Mouse (Mus musculus) liver, postnatal 0 days (tissue): Measurements from ENCODE around the gene Mettl17. TPM values are rescaled to one million over a fixed set of nuclear protein-coding genes. Genes with fewer than 3 reads are reported as not detected.
A peak's percentile ranks its signal among the peaks of the same experiment; 100 is the strongest.

Experiments
- ATAC-seq: fragments of 200-750 bp; cut with Nextera tagmentation; 2 replicates; pipeline ENCODE4 v1.8.0; 2017; ENCODE audit warnings: mild to moderate bottlenecking, moderate library complexity
- DNase-seq: peaks from one replicate; pipeline ENCODE4 v3.0.0-alpha.2; 2016
- H3K27ac ChIP-seq: fragments of 300-500 bp; sonication (generic); 2 replicates; pipeline ENCODE4 v1.5.1; 2014; ENCODE audit warnings: antibody characterized with exemption, moderate library complexity, mild to moderate bottlenecking, low read depth
- H3K27me3 ChIP-seq: fragments of 300-500 bp; sonication (generic); 2 replicates; pipeline ENCODE4 v1.6.1; 2014; ENCODE audit warnings: low read length, control low read depth, mixed read lengths; ENCODE audit not compliant: insufficient read depth
- H3K36me3 ChIP-seq: fragments of 300-500 bp; sonication (generic); replicated peaks from 2 replicates; pipeline ENCODE4 v1.6.1; 2014; ENCODE audit warnings: mild to moderate bottlenecking, control low read depth, low read length, moderate library complexity, mixed read lengths; ENCODE audit not compliant: insufficient read depth
- H3K4me1 ChIP-seq: fragments of 300-500 bp; sonication (generic); 2 replicates; pipeline ENCODE4 v1.6.1; 2014; ENCODE audit warnings: antibody characterized with exemption, mild to moderate bottlenecking, control low read depth; ENCODE audit not compliant: insufficient read depth
- H3K4me2 ChIP-seq: fragments of 300-500 bp; sonication (generic); 2 replicates; pipeline ENCODE4 v1.6.1; 2014; ENCODE audit warnings: low read depth, mild to moderate bottlenecking, low read length, moderate library complexity, mixed read lengths
- H3K4me3 ChIP-seq: fragments of 300-500 bp; sonication (generic); 2 replicates; pipeline ENCODE4 v1.5.1; 2014; ENCODE audit warnings: low read depth, low read length
- H3K9ac ChIP-seq: fragments of 300-500 bp; sonication (generic); replicated peaks from 2 replicates; pipeline ENCODE4 v1.6.1; 2014; ENCODE audit warnings: mild to moderate bottlenecking, moderate library complexity
- H3K9me3 ChIP-seq: fragments of 300-500 bp; sonication (generic); 2 replicates; pipeline ENCODE4 v1.6.1; 2016; ENCODE audit warnings: mild to moderate bottlenecking, control low read depth, low read length, mixed read lengths
- CTCF ChIP-seq: sonication (generic); IDR thresholded peaks from 2 replicates; pipeline ENCODE4 v1.5.1; 2016; ENCODE audit warnings: antibody characterized with exemption, low read depth
- EP300 ChIP-seq: IDR thresholded peaks from 2 replicates; pipeline ENCODE4 v1.6.1; 2016; ENCODE audit warnings: antibody characterized with exemption, low read depth, mild to moderate bottlenecking
- WGBS: fragments of 180-500 bp; shearing (Covaris S2); extraction: QIAGEN DNeasy Blood & Tissue Kit; methylation state at CpG from one replicate; pipeline ENCODE4 v1.1.7; 2014; ENCODE audit not compliant: insufficient replicate concordance; 5-methylcytosine and 5-hydroxymethylcytosine counted together
- polyA plus RNA-seq: library from polyadenylated mRNA; unstranded; fragments of >200 nt; fragmentation: Nextera tagmentation; extraction: Ambion mirVana; gene quantifications from 2 replicates; pipeline ENCODE4 v1.2.1, GENCODE M21; 2015

The Mettl17 gene
- polyA plus RNA-seq, 1 experiment from 2014 or later = 10.8 TPM

- H3K27ac ChIP-seq = no peak overlapping the region
- no peak overlapping the region for H3K4me2 ChIP-seq
- WGBS = 45% methylated on average over 3 of the region's 3 CpGs
- H3K4me1 ChIP-seq = 0 out of 2 replicates have a peak, but pooled peaks cover 3% of the 10 kb centered on the region
- H3K36me3 ChIP-seq = peaks cover 22% of the 10 kb centered on the region
- no peaks in the 10 kb centered on the region for H3K9me3 ChIP-seq
- no peak for TF ChIP-seq CTCF
- TF ChIP-seq EP300 = no peak
- no peaks in the 10 kb centered on the region for H3K27me3 ChIP-seq
- DNase-seq (no peak), ATAC-seq (peak; percentile 43; the same call in 1 of the 2 replicates)
- H3K9ac ChIP-seq = no peak overlapping the region
- H3K4me3 ChIP-seq = no peak overlapping the region
These were observed 9.2 kb downstream of the Mettl17 start for GRCm38 (mm10) chr14:51893809-51894208.

GRCm38 (mm10) chr14:51895071-51895470, 10.4 kb downstream of the Mettl17 start:
- Histone ChIP-seq H3K27ac (no peak overlapping the region), H3K4me3 (no peak overlapping the region), H3K9ac (no peak overlapping the region), H3K4me2 (no peak overlapping the region), H3K9me3 (no peaks in the 10 kb centered on the region), H3K36me3 (peaks cover 15% of the 10 kb centered on the region), H3K4me1 (0 out of 2 replicates have a peak, but pooled peaks cover 3% of the 10 kb centered on the region), H3K27me3 (no peaks in the 10 kb centered on the region)
- ATAC-seq (no peak), DNase-seq (no peak)
- TF ChIP-seq CTCF (no peak), EP300 (no peak)
- 72% methylated on average over 14 of the region's 14 CpGs for WGBS

GRCm38 (mm10) chr14:51896019-51896418, 11.4 kb downstream of the Mettl17 start:
- Histone ChIP-seq H3K36me3 (peaks cover 9% of the 10 kb centered on the region), H3K27me3 (no peaks in the 10 kb centered on the region), H3K9me3 (no peaks in the 10 kb centered on the region), H3K4me2 (no peak overlapping the region), H3K4me3 (no peak overlapping the region), H3K9ac (no peak overlapping the region), H3K4me1 (0 out of 2 replicates have a peak, but pooled peaks cover 3% of the 10 kb centered on the region), H3K27ac (no peak overlapping the region)
- TF ChIP-seq EP300 (no peak), CTCF (no peak)
- WGBS = 53% methylated on average over 6 of the region's 6 CpGs
- DNase-seq (no peak), ATAC-seq (no peak)

GRCm38 (mm10) chr14:51896539-51897170, 12.0 kb downstream of the Mettl17 start:
- TF ChIP-seq CTCF = no peak
- TF ChIP-seq EP300 = no peak
- Histone ChIP-seq H3K4me1 (0 out of 2 replicates have a peak, but pooled peaks cover 3% of the 10 kb centered on the region), H3K9ac (no peak overlapping the region), H3K4me2 (no peak overlapping the region), H3K27me3 (no peaks in the 10 kb centered on the region), H3K9me3 (no peaks in the 10 kb centered on the region), H3K27ac (no peak overlapping the region), H3K36me3 (peaks cover 3% of the 10 kb centered on the region; the same call in 1 of the 2 replicates), H3K4me3 (no peak overlapping the region)
- no peak for ATAC-seq
- DNase-seq = no peak
- 65% methylated on average over 8 of the region's 8 CpGs for WGBS

- no peak for DNase-seq
- Histone ChIP-seq H3K9ac (no peak overlapping the region), H3K36me3 (no peaks in the 10 kb centered on the region), H3K4me1 (no peaks in the 10 kb centered on the region), H3K27ac (no peak overlapping the region), H3K4me2 (no peak overlapping the region), H3K27me3 (no peaks in the 10 kb centered on the region), H3K4me3 (no peak overlapping the region), H3K9me3 (no peaks in the 10 kb centered on the region)
- TF ChIP-seq CTCF = no peak
- no peak for TF ChIP-seq EP300
- WGBS = 87% methylated on average over 1 of the region's 1 CpGs
- no peak for ATAC-seq
These were observed 14.7 kb downstream of the Mettl17 start for GRCm38 (mm10) chr14:51899351-51899750.

- peak; percentile 63 for ATAC-seq
- H3K4me3 ChIP-seq = no peak overlapping the region
- H3K9ac ChIP-seq = no peak overlapping the region
- H3K4me2 ChIP-seq = no peak overlapping the region
- H3K36me3 ChIP-seq = peaks cover 12% of the 10 kb centered on the region
- H3K9me3 ChIP-seq = no peaks in the 10 kb centered on the region
- 64% methylated on average over 9 of the region's 9 CpGs for WGBS
- H3K27me3 ChIP-seq = no peaks in the 10 kb centered on the region
- 0 out of 2 replicates have a peak overlapping the region, but pooled peaks have one; percentile 7 for H3K27ac ChIP-seq
- H3K4me1 ChIP-seq = peaks cover 4% of the 10 kb centered on the region; the same call in 1 of the 2 replicates
- peak; percentile 83 for DNase-seq
- TF ChIP-seq EP300 = no peak
- peak; percentile 94 for TF ChIP-seq CTCF
These were observed 18.4 kb downstream of the Mettl17 start for GRCm38 (mm10) chr14:51902806-51903710.
